Mouse (Mus musculus) testis, adult 2 months (tissue): ENCODE results near the gene Arl5b. TPM values are rescaled to one million over a fixed set of nuclear protein-coding genes. Genes with fewer than 3 reads are reported as not detected.

Experiments
- H3K27ac ChIP-seq: fragments of 200-500 bp; 2 replicates; pipeline ENCODE4 v1.5.1; 2012; ENCODE audit warnings: low read depth, low read length; ENCODE audit not compliant: control insufficient read depth, insufficient read depth
- H3K27me3 ChIP-seq: fragments of 200-500 bp; 2 replicates; pipeline ENCODE4 v1.6.1; 2012; ENCODE audit warnings: mild to moderate bottlenecking, low read length, moderate library complexity; ENCODE audit not compliant: control insufficient read depth, insufficient read depth
- H3K36me3 ChIP-seq: fragments of 200-500 bp; 2 replicates; pipeline ENCODE4 v1.6.1; 2012; ENCODE audit warnings: mild to moderate bottlenecking, low read length; ENCODE audit not compliant: control insufficient read depth, insufficient read depth
- H3K4me1 ChIP-seq: fragments of 200-500 bp; 2 replicates; pipeline ENCODE4 v1.6.1; 2012; ENCODE audit warnings: low read length; ENCODE audit not compliant: control insufficient read depth, insufficient read depth
- H3K4me3 ChIP-seq: fragments of 200-500 bp; 2 replicates; pipeline ENCODE4 v1.5.1; 2012; ENCODE audit warnings: low read depth, mild to moderate bottlenecking, low read length, moderate library complexity, mixed read lengths; ENCODE audit not compliant: control insufficient read depth
- CTCF ChIP-seq: fragments of 200-500 bp; IDR thresholded peaks from 2 replicates; pipeline ENCODE4 v1.5.1; 2012; ENCODE audit warnings: low read depth, mild to moderate bottlenecking, inconsistent platforms, low read length, moderate library complexity; ENCODE audit not compliant: control insufficient read depth, insufficient read depth, insufficient replicate concordance
- POLR2A ChIP-seq: fragments of 200-500 bp; IDR thresholded peaks from 2 replicates; pipeline ENCODE4 v1.6.1; 2012; ENCODE audit warnings: low read depth, mild to moderate bottlenecking, inconsistent platforms, low read length, moderate library complexity; ENCODE audit not compliant: control insufficient read depth
- polyA plus RNA-seq: library from polyadenylated mRNA; depleted of rRNA; stranded (reverse); fragments of >200 nt; gene quantifications from 2 replicates; pipeline ENCODE4 v1.2.3, GENCODE M21; 2012

Arl5b gene
- polyA plus RNA-seq, 1 experiment: 13.7 TPM

DNA sequence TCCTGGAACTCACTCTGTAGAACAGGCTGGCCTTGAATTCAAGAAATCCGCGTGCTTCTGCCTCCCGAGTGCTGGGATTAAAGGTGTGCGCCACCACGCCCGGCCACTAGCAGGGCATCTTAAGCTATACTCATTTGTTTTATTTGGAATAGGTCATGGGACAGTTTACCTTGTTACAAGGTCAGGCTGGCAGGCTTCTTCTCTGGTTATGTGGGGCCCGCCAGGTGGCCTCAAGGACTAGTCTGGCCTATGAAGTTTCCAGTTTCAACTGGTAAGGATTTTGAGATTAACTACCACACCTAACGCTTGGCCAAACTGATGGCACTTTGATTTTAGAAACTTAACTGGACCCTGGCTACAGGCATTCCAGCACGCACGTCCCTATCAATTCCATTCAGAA is 5.3 kb downstream of the Arl5b start:
- H3K27ac ChIP-seq: peak overlapping the region; percentile 87
- peak overlapping the region; percentile 94 for H3K4me3 ChIP-seq
- H3K36me3 ChIP-seq: no peaks in the 10 kb centered on the region
- peaks cover 2% of the 10 kb centered on the region for H3K4me1 ChIP-seq
- no peaks in the 10 kb centered on the region for H3K27me3 ChIP-seq
- TF ChIP-seq CTCF: no peak

DNA sequence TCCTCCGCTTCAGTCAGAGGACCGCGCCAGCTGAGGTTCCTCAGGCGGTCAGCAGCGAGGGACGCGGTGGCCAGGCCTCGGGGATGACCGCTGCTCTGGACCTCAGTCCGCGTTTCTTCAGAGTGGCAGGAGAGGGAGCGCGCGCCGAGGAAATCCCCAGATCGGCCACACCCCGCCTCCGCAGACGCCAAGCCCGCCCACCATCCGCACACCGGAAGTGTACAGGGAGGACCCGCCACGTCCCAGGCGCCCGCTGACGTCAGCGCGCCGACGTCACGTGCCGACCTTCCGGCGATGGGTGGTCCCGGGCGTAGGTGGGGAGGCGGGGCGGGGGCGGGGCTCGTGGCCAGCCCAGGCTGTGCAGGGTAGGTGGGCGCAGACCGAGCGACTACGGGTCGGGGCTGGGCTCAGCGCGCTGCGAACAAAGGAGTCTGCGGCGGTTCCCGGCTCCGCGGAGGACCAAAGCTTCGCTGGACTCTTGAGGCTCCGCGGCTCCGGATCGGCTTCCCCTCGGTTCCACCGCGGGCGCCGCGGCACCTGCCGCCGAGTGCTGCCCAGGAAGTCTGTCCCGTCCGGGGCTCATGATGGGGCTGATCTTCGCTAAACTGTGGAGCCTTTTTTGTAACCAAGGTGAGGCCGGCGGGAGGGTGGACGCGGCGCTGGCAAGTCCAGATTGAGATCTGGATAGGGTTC is 5.9 kb downstream of the Arl5b start, which contains the start of gene Nsun6:
Nsun6 (minus strand) TSS at position 125 of the 693 bp plus-strand sequence.
- Histone ChIP-seq H3K27ac (peak within 1 kb of the TSS; percentile 90), H3K4me1 (peaks cover 2% of the 10 kb centered on the region), H3K36me3 (no peaks in the 10 kb centered on the region), H3K4me3 (peak within 1 kb of the TSS; percentile 94), H3K27me3 (no peaks in the 10 kb centered on the region)
- TF ChIP-seq POLR2A (peak; percentile 73), CTCF (peak; percentile 16; the same call in 1 of the 2 replicates)

DNA sequence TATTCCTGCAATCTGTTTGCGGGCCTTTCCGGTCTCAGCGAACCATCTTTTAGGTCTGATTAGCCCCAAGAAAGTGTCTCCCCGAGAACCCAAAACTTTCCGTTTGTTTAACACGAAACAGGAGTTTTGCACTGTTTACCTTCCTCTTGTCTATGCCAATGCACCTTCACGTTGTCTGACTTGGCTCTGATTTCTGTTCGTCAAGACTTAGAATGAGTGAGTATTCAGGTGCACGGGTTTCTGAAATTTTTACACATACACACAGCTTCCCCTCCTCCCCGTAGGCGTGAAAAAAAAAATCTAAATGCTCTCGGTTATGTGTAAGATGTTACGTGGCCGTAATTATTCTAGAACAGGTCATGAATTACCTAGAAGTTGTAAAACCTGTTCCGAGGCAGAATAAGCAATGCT is 6.6 kb downstream of the Arl5b start:
- Histone ChIP-seq H3K36me3 (no peaks in the 10 kb centered on the region), H3K4me3 (peak overlapping the region; percentile 94), H3K27ac (peak overlapping the region; percentile 90), H3K4me1 (peaks cover 2% of the 10 kb centered on the region), H3K27me3 (no peaks in the 10 kb centered on the region)
- TF ChIP-seq CTCF: no peak
- TF ChIP-seq POLR2A: no peak

DNA sequence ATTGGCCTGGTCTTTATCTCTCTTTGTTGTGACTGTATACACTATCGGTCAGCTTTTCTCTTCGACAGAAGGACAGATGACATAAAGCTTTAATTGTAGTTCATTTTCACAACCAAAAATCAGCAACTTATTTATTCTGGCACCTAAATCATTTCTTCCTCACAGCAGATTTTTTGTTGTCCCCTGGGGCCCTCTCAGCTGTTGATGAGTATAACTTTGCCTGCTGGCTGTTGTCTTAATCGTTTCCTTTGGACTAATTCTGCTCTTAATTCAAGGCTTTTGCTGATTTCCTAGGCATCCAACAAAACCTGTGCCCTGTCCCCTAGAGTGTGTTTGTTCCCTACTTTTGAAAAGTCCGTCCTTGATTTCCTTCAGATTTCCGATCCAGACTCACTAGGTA is 9.0 kb downstream of the Arl5b start:
- TF ChIP-seq POLR2A: no peak
- TF ChIP-seq CTCF: no peak
- no peak overlapping the region for H3K27ac ChIP-seq
- no peaks in the 10 kb centered on the region for H3K36me3 ChIP-seq
- no peak overlapping the region for H3K4me3 ChIP-seq
- peaks cover 2% of the 10 kb centered on the region; the same call in 1 of the 2 replicates for H3K4me1 ChIP-seq
- H3K27me3 ChIP-seq: no peaks in the 10 kb centered on the region

DNA sequence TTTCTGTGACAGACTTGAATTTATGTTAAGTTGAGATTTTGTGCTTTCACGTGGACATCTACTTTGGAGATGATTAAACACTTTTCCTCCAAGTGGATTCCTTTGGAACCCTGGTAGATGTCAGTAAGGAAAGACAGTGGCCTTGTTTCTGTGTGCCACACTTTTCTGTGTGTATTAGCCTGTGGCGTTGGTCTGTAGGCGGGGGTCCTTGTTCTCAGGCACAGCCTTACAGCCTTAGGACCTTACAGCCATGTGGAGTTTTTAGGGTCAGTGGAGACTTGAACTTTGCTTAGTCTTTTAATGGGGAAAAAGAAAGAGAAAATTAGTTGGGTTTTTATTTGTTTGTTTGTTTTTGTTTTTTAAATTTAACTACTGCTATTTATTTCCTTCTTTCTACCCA is 11.7 kb downstream of the Arl5b start:
- Histone ChIP-seq H3K4me1 (no peaks in the 10 kb centered on the region), H3K27ac (no peak overlapping the region), H3K27me3 (no peaks in the 10 kb centered on the region), H3K4me3 (no peak overlapping the region), H3K36me3 (no peaks in the 10 kb centered on the region)
- TF ChIP-seq POLR2A: no peak

DNA sequence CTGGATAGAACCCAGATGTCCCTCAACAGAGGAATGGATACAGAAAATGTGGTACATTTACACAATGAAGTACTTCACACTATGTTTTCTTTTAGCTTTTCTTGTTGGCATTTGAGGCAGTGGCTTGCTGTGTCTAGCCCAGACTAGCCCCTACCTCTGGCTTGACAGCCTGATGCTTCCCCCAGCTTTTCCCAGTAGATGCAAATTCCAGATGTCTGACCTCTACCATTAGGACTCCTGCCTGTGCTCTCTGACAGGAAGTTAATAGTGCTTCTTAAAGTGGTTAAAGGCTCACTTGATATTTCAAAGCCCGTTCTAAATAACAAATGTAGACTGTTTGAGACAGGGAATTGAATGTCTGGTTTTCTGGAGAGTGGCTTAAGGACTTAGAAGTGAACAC is 14.6 kb downstream of the Arl5b start:
- H3K4me3 ChIP-seq: no peak overlapping the region
- H3K27ac ChIP-seq: no peak overlapping the region
- H3K4me1 ChIP-seq: no peaks in the 10 kb centered on the region
- H3K36me3 ChIP-seq: no peaks in the 10 kb centered on the region
- TF ChIP-seq POLR2A (no peak), CTCF (no peak)
- H3K27me3 ChIP-seq: no peaks in the 10 kb centered on the region

DNA sequence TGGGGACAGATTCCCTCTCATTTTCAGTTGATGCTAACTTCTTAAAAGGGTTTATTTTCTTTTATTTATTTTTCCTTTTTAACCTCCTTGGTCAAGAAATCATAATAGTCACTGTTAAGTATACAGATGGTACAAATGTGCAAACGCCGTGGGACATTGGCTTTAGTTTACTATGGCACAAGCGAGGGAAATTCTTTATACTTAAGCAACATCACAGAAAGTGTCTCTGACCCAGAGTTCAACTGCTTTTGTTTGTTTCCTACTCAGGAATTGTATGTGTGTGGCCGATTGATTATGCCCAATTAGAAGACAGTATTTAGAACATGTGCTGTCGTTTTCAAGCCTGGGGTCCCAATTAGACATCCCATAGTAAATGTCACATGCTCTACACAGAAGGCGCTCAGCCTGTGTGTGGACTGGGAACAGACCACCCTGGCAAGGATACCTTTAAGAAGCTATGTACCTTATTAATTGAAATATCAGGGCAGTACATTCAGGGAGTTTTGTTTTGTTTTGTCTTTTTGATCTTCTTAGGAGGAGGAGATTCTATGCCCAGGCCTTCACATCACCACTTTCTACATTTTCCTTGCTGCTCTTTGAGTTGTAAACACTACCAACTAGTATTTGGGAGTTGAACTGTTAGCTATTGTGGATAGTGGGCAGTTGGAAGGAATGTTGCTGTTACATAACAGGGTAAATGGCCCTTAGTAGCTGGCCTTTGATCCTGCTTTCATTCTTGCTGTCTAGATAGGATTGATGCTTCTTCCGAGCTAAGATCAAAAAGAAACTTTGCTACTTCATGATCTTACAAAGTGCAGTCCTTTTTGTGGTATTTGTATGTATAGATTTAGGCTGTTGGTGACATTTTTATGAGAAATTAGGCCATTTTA is 15.4 kb downstream of the Arl5b start:
- no peaks in the 10 kb centered on the region for H3K36me3 ChIP-seq

More for the DNA sequence above, 15.4 kb downstream of the Arl5b start:
- TF ChIP-seq CTCF (no peak), POLR2A (no peak)
- Histone ChIP-seq H3K27me3 (no peaks in the 10 kb centered on the region), H3K4me1 (no peaks in the 10 kb centered on the region), H3K27ac (no peak overlapping the region), H3K4me3 (no peak overlapping the region)
